Mouse (Mus musculus): Measurements from ENCODE around the gene Ubxn11.
A peak's percentile ranks its signal among the peaks of the same experiment; 100 is the strongest.

The Ubxn11 gene

DNA sequence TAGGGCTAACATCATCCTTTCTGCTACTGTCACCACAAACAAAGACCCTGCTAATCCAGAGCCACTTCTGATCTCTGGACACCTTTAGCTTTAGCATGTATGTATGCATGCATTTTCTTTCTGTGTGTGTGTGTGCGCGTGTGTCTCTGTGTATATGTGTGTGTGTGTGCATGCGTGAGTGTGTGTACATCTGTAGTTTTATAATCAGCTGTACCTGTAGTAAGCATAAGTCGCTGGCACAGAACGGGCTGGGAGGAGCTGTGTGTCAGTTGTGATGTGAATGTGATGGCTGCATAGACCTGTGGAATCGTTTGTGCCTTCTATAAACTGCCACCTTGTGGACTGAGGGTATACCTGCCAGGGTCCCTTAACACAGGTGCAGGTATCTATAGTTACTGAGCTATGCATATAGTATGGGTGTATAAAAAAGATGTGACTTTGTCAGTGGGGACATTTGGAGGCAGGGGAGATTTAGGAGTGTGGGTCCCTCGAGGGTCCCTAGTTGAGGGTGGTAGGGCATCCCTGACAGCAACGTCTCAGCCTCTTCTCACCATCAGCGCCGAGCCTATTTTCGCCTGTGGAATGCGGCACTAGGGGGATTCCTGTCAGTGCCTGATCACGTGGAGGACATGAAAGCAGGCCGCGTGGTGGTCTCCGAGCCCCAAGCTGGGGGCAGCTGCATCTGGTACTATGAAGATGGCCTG, 11.7 kb upstream of the Ubxn11 start:
- DNase-seq (ENCODE audit: low spot score in 2 of 2), result no peak

DNA sequence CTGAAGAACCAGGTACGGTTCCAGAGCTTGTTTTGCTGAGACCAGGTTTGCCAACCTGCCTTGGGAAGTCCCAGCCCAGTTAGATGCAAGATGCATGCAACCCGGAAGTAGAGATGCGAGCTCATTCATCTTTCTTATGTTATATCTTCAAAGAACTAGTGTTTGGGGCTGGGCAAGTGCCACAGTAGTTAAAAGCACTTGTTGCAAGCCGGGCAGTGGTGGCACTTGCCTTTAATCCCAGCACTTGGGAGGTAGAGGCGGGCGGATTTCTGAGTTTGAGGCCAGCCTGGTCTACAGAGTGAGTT, 11.2 kb upstream of the Ubxn11 start:
- DNase-seq (ENCODE audit: low spot score in 2 of 2), result no peak

DNA sequence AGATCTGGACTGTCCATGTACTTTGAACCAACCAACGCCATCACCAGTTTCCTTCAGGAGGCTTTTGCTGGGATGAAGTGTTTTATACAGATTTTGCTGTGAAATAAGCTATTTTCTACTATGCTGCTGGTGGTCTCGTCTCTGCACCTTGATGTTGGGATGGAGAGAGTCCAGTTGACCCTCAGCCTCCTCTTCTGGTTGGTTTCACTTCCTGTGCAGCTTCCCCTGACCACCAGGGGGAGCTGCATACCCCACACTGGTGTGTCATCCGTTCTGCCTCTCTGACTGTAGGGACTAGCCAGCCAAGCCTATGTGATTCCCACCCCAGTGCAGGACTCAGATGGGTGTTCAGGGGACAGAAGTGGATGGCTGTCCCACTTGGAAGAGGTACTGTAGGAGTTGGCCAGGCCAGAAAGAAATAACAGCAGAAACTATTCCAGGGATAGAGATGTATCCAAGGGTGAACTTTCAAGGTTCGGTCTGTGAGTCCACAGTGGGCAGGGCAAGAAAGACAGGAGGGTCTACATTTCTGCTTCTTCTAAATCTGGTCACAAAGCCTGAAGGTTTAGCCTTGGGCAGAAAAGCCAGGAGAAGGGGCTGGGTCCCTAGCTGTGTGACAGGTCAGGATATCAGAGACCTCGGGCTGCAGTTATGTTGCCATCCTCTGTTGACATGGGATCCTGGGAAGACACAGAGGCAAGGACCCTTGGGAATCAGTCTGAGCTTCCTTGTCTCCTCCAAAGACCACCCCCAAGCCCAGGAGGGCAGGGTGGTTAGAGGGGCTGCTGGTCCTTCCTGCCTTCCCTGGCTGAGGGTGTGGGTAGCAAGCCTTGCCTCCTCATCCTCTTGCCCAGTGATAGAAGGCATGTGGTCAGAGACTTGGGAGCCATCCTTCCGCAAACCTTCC, 9.7 kb upstream of the Ubxn11 start:
- peak in 1 of 2 experiments; percentile 34 for DNase-seq (ENCODE audit: low spot score in 2 of 2)

DNA sequence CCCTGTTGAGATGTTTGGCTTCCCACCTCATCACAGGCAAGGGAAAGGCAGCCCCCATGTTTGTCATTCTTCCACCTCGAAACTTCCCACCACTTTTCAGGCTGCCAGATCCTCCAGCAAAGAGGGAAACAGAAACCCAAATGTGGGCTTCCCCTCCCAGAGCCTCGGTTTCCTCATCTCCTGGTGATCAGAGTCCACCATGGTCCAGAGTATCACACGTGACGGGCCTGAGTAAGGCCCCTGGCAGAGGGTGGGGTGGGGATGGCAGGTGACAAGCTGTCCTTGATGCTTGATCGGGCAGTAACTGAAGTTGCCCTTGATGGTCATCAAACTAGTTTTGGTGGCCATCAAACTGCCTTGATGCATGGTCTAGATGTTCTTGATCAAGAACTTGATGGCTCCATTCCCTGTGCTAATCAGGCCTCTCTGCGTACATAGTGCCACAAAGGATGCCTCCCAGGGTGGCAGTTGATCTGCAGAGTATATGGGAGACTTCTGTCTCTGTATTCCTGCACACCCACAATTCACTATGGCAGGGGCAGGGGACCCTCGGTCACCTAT, 8.3 kb upstream of the Ubxn11 start:
- DNase-seq (ENCODE audit: low spot score in 2 of 2), result no peak

DNA sequence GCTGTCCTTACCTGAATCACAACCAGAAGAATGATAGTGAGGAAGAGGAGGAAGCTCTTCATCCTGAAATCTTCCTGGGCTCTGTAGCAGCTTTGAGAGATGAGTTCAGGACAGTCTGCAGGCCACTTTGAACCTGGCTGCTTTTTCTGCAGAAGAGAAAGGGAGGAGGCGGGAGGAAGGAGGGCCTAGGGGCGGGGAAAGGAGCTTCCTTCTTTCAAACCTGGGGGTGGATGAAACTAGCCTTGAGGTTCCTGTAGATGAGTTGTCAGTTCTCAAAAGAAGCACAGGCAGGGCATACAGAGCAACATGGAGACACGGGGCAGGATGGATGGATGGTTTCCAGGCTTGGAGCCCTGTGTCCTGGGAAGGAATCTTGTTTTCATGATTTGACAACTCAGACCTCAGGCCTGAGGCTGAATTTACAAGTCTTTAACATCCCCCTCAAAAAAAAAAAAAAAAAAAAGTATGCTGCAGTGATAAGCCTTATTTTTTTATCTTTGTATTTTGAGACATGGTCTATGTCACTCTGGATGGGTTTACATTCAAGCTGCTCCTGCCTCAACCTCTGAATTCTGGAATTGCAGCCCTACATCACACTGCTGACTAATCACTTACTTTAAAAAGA, 7.3 kb upstream of the Ubxn11 start, which contains the start of gene Cd52:
TSS of gene Cd52 (minus strand) at position 160 of the 625 bp plus-strand sequence.
- DNase-seq (ENCODE audit: low spot score in 2 of 2), result no peak

DNA sequence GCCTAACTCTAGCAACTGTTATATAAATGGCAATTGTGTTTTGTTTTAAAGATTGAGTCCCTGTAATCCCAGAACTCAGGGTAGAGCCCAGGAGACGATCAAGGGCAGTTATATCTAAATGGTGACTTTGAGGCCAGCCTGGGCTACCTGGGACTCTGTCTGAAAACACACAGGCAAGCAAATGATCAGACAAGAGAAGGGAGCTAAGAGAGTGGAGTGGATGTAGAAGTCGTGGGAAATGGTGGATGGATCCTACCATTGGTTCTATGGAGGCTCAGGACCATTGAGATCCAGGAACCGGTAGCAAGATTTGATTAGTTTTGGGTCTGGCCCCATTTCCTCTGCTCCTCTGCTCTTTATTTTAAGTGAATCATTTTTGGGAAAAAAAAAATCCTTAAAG, 6.2 kb upstream of the Ubxn11 start:
- DNase-seq (ENCODE audit: low spot score in 2 of 2), result no peak

DNA sequence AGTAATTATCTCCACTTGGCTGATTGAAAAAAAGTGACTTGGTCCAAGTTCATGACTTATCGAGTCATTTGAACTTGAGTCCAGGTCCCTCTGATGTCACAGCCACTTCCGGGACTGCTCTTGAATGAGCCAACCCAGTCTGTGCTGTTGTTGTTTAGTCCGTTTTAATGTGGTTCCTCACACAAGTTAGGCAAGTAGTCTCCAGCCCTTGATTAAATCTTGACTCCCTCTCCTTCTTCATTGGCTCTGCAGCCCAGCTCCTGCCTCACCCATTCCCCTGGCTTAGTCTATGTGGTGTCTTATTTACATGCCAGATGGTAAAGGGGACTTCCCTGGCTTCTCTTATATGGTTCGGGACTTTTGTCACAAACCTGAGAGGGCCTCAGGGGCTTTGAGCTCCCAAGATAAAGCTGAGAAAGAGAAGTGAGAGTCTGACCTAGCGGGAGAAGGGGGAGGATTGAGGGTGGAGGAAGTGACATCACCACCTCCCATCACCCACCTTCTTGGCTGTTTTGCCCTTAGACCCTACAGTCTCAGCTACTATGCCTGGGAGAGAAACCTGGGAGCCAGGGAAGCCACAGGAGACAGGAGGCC, 5.3 kb upstream of the Ubxn11 start:
- no peak for DNase-seq (ENCODE audit: low spot score in 2 of 2)

DNA sequence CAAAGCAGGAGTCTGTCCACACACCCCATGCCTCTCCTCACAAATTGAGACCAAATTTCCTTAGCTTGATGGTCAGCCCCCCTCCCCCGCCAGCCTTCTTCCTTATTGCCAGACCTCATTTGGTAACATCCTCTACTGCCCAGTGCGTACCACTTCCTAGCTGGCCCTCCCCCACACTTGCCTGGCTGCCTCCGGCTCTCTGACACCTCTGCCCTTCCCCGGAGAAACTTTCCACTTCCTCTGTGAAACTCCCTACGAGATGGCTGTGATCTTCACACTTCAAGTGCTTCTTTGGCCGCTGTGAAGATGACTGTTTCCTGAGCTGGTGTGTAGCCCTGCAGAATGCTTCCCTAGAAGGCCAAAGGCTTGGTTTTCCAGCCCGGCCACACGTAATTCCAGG, 3.7 kb upstream of the Ubxn11 start:
- no peak for DNase-seq (ENCODE audit: low spot score in 2 of 2)

DNA sequence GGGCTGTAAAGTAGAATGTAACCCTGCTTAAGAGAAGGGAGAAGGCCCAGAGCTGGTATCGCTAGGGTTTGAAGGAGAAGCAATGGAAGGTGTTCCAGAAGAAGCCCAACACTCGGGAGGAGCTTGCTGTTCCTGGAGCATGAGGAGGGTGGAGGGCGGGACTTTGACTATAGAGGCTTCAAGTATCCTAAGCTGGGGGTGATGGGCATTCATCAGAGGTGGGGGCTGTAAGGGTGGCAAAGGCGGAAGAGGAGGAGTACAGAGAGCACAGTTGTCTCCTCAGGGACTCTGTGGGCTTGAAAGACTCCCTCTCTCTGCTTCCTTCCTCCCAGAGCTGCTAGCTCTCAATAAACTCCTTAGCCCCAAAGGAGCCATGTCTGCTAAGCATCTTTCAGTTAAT, 2.1 kb upstream of the Ubxn11 start:
- no peak for DNase-seq (ENCODE audit: low spot score in 2 of 2)

DNA sequence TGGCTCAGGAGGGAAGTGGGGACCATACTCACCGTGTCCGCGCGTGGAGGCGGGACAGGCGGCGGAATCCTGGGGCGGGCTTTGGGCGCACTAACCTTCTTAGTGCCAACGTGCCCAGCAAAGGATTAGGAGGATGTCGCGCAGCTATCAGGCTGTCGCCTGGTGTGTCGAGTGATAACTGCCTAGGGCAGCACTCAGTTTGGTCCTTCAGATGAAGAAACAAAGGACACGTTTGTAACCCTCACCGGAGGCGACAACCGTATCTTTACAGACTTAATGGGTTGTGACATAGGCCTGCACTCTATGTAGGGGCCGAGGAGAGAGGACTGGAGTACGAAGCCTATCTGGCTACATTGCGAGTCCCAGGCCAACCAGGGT, 361 bp downstream of the Ubxn11 start:
- no peak for DNase-seq (ENCODE audit: low spot score in 2 of 2)

DNA sequence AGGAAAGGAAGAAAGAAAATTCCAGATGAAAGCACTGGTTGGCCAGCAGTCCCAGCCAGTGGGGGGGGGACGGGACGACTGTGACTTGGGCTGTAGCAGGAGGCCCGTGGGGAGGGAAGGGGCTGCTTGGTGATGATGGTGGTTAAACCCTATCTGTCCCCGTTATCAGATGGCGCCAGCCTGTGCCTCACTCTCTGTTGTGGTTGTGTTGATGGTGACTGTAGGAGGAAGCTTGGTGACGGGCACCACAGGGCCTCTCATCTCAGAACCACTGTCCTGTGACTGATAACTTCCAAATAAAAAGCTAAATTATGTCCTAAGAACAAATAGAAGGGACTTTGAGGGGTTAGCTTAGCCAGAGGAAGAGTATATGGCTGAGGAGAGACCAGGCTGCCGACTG, 3.7 kb downstream of the Ubxn11 start:
- DNase-seq (ENCODE audit: low spot score in 2 of 2), result no peak

DNA sequence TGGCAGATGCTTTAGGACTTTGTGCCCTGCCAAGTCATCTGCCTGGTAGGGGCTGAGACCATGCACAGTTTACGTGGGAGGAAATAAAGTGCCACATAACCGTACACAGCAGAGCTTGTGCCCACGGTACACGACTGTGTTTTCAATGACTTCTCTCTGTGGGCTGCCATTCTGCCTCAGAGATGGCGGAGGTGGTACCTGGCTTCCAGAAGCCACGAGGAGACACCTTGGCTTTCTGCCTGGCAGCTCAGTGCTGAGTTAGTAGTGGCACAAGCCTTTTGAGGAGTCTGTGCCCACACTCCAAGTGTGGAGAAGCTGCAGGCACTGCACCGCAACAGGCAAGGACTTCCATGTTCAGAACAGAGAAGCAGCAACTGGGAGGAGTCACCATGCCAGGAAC, 5.4 kb downstream of the Ubxn11 start:
- DNase-seq (ENCODE audit: low spot score in 2 of 2), result peak in 1 of 2 experiments; percentile 45

DNA sequence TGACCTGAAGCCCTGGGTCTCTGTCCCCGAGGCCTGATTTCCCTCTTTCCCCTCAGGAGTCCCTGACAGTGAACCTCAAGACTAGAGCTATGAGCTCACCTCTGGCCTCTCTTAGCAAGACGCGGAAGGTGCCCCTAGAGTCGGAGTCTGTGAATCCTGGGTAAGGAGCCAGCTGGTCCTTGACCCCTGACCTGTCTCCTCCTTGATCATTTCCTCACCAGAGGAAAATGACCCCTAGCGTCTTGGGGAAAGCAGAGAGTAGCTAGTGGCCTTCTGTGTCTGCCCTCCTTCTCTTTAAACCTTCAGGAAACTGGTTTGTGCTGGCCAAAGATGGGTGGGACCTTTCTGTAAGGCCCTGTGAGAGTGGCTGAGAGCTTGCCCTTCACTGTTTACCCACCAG, 5.8 kb downstream of the Ubxn11 start:
- DNase-seq (ENCODE audit: low spot score in 2 of 2), result no peak

DNA sequence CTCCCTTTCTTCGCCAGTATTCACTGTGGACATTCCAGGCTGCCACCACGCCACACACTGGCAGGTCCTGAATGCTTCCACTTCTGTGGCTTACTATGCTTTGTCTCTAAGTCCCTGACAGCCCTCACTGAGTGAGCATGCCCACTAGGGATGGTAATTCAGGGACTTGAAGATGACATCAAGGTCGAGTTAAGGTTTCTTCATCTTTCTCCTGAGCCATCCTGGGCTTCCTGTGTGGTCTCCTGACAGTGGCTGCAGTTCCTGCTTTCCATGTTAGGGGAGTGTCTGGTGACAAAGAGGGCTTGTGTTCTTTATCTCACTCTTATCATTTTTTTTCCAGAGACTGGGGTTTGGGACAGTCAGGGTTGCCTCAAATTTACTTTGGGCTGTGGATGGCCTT, 8.3 kb downstream of the Ubxn11 start:
- DNase-seq (ENCODE audit: low spot score in 2 of 2), result no peak

DNA sequence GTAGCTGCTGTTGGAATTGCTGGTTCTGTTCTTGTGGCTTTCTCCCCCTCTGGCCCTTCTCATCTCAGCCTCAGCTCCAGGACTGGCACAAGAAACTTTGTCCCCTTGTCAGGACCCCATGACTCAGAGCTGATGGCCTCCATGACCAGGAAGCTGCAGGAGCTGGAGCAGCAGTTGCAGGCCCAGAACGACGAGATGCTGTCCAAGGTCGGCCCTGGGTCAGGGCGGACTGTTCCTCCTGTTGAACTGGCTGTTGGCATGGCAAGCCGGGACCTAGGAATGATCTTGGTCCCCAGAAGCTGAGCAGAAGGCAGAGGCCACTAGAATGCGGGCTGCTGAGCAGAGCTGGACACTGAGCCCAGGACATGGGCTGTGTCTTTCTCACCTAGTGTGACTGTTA, 10.0 kb downstream of the Ubxn11 start:
- DNase-seq (ENCODE audit: low spot score in 2 of 2), result no peak

DNA sequence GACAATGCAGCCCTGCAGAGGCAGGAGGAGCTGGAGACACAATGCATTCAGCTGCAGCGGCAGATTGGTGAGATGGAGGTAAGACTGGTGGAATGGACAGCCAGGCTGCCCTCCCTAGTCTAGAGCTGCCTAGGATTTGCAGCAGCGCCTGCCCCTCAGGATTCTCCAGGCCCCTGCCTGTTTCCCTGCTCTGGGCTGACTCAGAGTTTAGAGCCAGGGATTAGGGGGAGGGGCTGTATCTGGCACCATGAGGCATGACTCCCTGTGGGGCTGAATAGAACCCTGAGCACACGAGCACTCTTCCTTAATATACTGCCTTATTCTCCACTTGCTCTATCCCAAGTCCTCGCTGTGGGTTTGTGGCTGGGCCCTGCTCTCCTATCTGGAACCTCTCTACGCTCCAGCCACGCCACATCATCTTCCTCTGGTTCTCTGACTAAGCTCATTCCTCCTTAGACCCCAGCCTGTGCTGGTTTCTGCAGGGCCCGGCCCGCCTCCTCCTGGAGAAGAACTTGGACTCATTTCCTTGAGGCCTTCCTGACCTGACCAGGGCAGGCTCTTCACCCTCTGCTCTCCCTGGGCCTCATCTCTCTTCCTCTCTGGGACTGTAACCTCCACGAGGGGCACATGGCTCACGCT, 11.1 kb downstream of the Ubxn11 start:
- no peak for DNase-seq (ENCODE audit: low spot score in 2 of 2)

DNA sequence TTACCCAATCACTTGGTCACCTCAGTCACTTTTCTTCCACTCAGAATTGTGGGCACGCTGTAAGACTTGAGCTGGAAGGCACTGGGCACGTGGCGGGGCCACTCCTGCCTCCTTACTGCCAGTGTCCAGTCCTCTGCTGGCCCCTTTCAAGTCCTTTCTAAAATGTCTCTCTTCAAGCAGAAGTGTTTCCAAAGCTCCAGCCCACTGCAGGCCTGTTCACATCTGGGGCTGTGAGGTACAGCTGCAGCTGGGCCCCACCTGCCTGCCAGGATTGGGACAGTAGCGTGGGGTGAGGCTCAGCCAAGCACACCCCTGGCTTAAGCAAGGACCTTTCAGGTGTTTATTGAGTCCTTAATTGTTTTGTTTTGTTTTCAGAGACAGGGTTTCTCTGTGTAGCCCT, 11.7 kb downstream of the Ubxn11 start:
- DNase-seq (ENCODE audit: low spot score in 2 of 2), result no peak

DNA sequence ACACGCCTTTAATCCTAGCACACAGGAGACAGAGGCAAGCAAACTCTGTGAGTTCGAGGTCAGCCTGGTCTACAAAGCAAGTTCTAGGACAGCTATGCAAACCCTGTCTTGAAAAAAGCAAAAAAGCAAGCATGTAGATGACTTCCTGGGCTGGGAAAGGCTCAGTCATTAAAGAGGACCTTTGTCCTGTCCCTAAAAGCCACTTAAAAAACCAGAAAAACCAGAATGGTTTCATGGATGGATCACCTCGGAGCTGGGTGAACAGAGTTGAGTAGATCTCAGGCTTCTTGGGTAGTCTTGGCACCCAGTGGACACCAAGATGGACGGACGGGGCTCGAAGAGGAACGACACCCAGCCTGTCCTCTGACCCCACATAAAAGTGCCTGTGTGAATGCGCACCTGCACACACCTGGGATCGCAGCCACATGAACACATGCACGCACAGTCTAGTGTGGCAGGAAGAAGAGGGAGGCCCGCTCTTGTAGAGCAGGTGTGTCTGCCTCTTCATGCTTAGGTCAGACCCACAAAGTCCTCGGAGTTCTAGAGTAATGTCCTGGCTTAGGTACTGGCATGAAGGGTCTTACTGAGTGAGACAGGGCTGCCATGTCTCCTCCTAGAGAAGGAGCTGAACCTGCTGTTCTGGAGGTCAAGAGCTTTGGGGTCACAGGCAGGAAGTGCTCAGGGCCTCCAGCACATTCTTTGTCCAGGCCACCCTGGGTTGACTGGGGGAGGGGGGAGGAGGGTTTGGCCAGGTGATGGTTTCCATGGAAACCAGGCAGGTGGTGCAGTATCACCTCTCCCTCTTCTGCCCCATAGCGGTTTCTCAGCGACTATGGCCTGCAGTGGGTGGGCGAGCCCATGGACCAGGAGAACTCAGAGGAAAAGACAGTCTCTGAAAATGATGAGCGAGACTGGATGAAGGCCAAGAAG, 13.1 kb downstream of the Ubxn11 start:
- DNase-seq (ENCODE audit: low spot score in 2 of 2), result no peak

DNA sequence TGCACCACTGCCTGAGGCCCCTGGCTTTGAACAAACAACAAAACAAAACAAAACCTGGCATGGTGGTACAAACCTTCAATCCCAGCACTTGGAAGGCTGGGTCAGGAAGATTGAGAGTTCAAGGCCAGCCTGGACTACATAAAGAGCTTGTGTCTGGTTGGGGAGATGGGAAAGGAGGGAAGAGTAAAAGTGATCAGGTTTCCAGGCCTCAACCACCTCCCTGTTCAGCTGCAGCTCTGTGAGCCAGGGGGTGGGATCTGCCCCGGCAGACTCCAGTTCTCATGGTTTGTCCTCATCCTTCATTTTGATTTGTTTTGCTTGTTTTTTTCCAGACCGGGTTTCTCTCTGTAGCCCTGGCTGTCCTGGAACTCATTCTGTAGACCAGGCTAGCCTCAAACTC, 14.1 kb downstream of the Ubxn11 start:
- DNase-seq (ENCODE audit: low spot score in 2 of 2), result no peak

DNA sequence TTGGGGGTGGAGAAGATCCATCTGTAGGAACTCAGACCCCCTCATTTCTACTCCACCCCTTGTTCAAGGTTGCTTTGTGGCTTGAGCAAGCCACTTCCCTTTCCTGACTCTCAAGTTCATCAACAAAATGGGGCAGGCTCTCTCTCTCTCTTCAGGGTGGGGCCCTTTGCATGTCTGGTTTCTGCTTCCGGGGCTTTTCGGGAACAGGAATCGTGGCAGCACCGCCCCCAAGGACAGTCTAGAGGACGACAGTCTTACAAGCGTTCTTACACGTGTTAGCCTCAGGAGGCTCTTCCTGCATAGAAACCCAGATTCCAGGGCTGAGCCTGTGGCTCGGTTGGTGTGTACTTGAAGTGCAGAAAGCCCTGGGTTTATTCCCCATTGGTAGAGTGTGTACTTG, 14.6 kb downstream of the Ubxn11 start:
- DNase-seq (ENCODE audit: low spot score in 2 of 2), result no peak
